Mouse (Mus musculus) embryonic facial prominence, embryonic 13.5 days (tissue): ENCODE data around the gene Dda1. TPM values are rescaled to one million over a fixed set of nuclear protein-coding genes. Genes with fewer than 3 reads are reported as not detected.
"Not testable (repeated sequence)": the region's sequence is repeated elsewhere in the genome, so short reads cannot be mapped to it uniquely, and the experiment has no call there.

Experiments used
- ATAC-seq: fragments of 200-750 bp; cut with Nextera tagmentation; 2 replicates; pipeline ENCODE4 v1.8.0; 2017; ENCODE audit warnings: low read depth; ENCODE audit not compliant: insufficient number of reproducible peaks, insufficient read depth, low FRiP score, low TSS enrichment
- H3K27ac ChIP-seq: fragments of 300-500 bp; sonication (generic); 2 replicates; pipeline ENCODE4 v1.5.1; 2015; ENCODE audit warnings: moderate library complexity, mild to moderate bottlenecking, inconsistent platforms
- H3K27me3 ChIP-seq: fragments of 300-500 bp; sonication (generic); 2 replicates; pipeline ENCODE4 v1.6.1; 2015; ENCODE audit warnings: mild to moderate bottlenecking, inconsistent platforms
- H3K36me3 ChIP-seq: fragments of 300-500 bp; sonication (generic); 2 replicates; pipeline ENCODE4 v1.6.1; 2015; ENCODE audit warnings: mild to moderate bottlenecking, inconsistent platforms
- H3K4me1 ChIP-seq: fragments of 300-500 bp; sonication (generic); 2 replicates; pipeline ENCODE4 v1.6.1; 2015; ENCODE audit warnings: inconsistent platforms
- H3K4me2 ChIP-seq: fragments of 300-500 bp; sonication (generic); 2 replicates; pipeline ENCODE4 v1.6.1; 2015; ENCODE audit warnings: moderate library complexity, mild to moderate bottlenecking, inconsistent platforms
- H3K4me3 ChIP-seq: fragments of 300-500 bp; sonication (generic); 2 replicates; pipeline ENCODE4 v1.5.1; 2015; ENCODE audit warnings: mild to moderate bottlenecking, inconsistent platforms
- H3K9ac ChIP-seq: fragments of 300-500 bp; sonication (generic); 2 replicates; pipeline ENCODE4 v1.6.1; 2015; ENCODE audit warnings: mild to moderate bottlenecking, inconsistent platforms
- H3K9me3 ChIP-seq: fragments of 300-500 bp; sonication (generic); 2 replicates; pipeline ENCODE4 v1.6.1; 2016; ENCODE audit warnings: inconsistent platforms
- WGBS: fragments of 180-500 bp; shearing (Covaris S2); methylation state at CpG from one replicate; pipeline ENCODE4 v1.1.7; 2015; ENCODE audit warnings: mixed read lengths; 5-methylcytosine and 5-hydroxymethylcytosine counted together
- polyA plus RNA-seq: library from polyadenylated mRNA; unstranded; fragments of >200 nt; fragmentation: Nextera tagmentation; extraction: Ambion mirVana; gene quantifications from 2 replicates; pipeline ENCODE4 v1.2.1, GENCODE M21; 2015

Gene Dda1
- polyA plus RNA-seq, 1 experiment from 2014 or later = 113 TPM

- WGBS = 34% methylated on average over 9 of the region's 10 CpGs
- H3K4me3 ChIP-seq, H3K4me1 ChIP-seq, H3K27ac ChIP-seq, H3K36me3 ChIP-seq, H3K4me2 ChIP-seq, ATAC-seq, H3K9ac ChIP-seq, H3K9me3 ChIP-seq: not testable (repeated sequence)
- peaks cover 14% of the 10 kb centered on the region for H3K27me3 ChIP-seq
Measured at GRCm38 (mm10) chr8:71519037-71519825, 50.2 kb downstream of the Dda1 start.

DNA sequence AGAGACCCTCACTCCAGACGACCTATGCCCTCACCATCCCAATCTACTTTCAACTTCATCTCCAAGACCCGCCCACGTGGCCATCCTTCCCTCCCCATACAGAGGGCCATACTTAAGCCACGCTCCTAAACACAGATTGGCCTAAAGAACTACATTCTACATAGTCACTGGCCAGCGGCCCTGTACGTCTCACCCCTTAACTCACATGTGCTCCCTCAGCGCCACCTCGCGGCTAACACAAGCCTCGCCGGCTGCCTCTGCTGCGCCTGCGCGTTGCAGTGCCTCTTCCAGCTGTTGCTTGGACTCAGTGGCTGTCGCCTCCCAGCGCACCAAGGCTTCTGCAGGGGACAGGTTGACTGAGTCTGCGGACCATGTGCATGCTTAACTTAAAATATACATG lies 52.6 kb downstream of the Dda1 start:
- Histone ChIP-seq H3K4me3 (peak overlapping the region; percentile 15), H3K9me3 (no peaks in the 10 kb centered on the region), H3K9ac (0 out of 2 replicates have a peak overlapping the region, but pooled peaks have one; percentile 8), H3K27ac (no peak overlapping the region), H3K36me3 (no peaks in the 10 kb centered on the region), H3K4me2 (peak overlapping the region; percentile 44), H3K4me1 (peaks cover 11% of the 10 kb centered on the region; the same call in 1 of the 2 replicates), H3K27me3 (peaks cover 38% of the 10 kb centered on the region)
- peak; percentile 54; the same call in 1 of the 2 replicates for ATAC-seq
- 2% methylated on average over 17 of the region's 17 CpGs for WGBS

DNA sequence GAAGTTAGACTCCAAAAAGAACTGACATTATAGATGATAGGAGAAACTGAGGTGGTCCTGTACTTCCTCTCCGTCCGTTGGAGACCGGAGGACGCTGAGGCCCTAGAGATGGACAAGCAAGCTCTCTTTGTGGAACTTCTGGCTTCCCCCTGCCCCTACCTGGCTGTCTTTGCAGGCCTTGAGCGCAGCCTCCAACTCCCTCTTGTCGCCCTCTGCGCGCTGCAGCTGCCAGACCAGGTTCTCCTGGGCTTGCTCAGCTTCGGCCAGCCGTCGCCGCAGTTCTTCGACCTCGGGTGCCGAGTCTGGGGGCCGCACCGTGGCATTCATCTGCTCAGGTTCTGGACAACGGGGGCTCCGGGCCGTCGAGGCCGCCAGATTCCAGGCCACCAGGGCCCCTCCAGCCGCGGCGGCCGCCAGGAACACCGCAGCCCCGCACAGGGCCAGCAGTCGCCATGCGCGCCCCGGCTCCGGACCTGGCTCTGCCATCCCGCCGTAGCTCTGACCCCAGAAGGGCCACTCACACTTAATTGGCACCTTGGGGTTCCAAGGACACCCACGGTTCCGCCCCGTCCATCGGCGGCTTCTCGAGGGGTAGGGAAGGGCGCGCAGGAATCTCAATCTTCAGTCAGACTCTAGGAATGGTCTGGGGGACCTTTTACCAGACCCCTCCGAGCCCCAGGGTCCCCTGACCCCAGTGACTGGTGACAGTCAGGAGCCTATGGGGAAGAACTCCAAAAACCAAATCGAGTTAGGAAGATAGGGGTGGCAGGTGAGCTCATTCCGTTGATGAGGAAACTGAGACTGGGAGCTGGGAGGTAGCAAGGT lies 56.4 kb downstream of the Dda1 start, which contains the start of gene Ccdc194:
Gene Ccdc194, minus strand, starts transcription at position 486 of the 825 bp plus-strand sequence.
- peaks cover 7% of the 10 kb centered on the region; the same call in 1 of the 2 replicates for H3K4me1 ChIP-seq
- H3K9me3 ChIP-seq = no peaks in the 10 kb centered on the region
- peak within 1 kb of the TSS; percentile 33; the same call in 1 of the 2 replicates for H3K9ac ChIP-seq
- H3K4me3 ChIP-seq = peak within 1 kb of the TSS; percentile 17
- H3K4me2 ChIP-seq = peak within 1 kb of the TSS; percentile 21; the same call in 1 of the 2 replicates
- 0 out of 2 replicates have a peak within 1 kb of the TSS, but pooled peaks have one; percentile 33 for H3K27ac ChIP-seq
- WGBS = 7% methylated on average over 46 of the region's 46 CpGs
- no peak for ATAC-seq
- peaks cover 59% of the 10 kb centered on the region for H3K27me3 ChIP-seq
- H3K36me3 ChIP-seq = no peaks in the 10 kb centered on the region

Other genes starting within 250 kb of the Dda1 start
- 24.0 and 27.5 TPM in 2 replicates for gene Myo9b, start 196.5 kb upstream of the Dda1 start, polyA plus RNA-seq
- gene Haus8, start 196.3 kb upstream of the Dda1 start, polyA plus RNA-seq = 53.6 and 58.0 TPM in 2 replicates
- 115 and 118 TPM in 2 replicates for gene Use1, start 102.4 kb upstream of the Dda1 start, polyA plus RNA-seq
- 4.2 and 5.4 TPM in 2 replicates for gene Ocel1, start 97.9 kb upstream of the Dda1 start, polyA plus RNA-seq
- gene Nr2f6, start 87.2 kb upstream of the Dda1 start, polyA plus RNA-seq = 43.8 and 46.6 TPM in 2 replicates
- gene Ushbp1, start 73.4 kb upstream of the Dda1 start, polyA plus RNA-seq = 7.4 and 7.8 TPM in 2 replicates
- 88.9 and 104 TPM in 2 replicates for gene Babam1, start 72.3 kb upstream of the Dda1 start, polyA plus RNA-seq
- gene Ankle1, start 63.2 kb upstream of the Dda1 start, polyA plus RNA-seq = 44.4 and 45.0 TPM in 2 replicates
- 61.4 and 69.5 TPM in 2 replicates for gene Abhd8, start 5.5 kb upstream of the Dda1 start, polyA plus RNA-seq
- 146 and 148 TPM in 2 replicates for gene Mrpl34, start 4.2 kb upstream of the Dda1 start, polyA plus RNA-seq
- gene Ano8, start 16.8 kb downstream of the Dda1 start, polyA plus RNA-seq = 2.2 and 3.0 TPM in 2 replicates
- 22.4 and 23.5 TPM in 2 replicates for gene Gtpbp3, start 18.9 kb downstream of the Dda1 start, polyA plus RNA-seq
- 47.3 and 52.2 TPM in 2 replicates for gene Plvap, start 42.6 kb downstream of the Dda1 start, polyA plus RNA-seq
- gene Ccdc194, start 56.5 kb downstream of the Dda1 start, polyA plus RNA-seq = 0.77 and 1.1 TPM in 2 replicates
- 18.0 and 22.0 TPM in 2 replicates for gene Bst2, start 68.3 kb downstream of the Dda1 start, polyA plus RNA-seq
- 77.1 and 82.4 TPM in 2 replicates for gene Mvb12a, start 73.7 kb downstream of the Dda1 start, polyA plus RNA-seq
- gene Tmem221, start 89.7 kb downstream of the Dda1 start, polyA plus RNA-seq = 0.55 and 1.1 TPM in 2 replicates
- gene Nxnl1, start 97.4 kb downstream of the Dda1 start, polyA plus RNA-seq = not detected in 2 replicates
- 47.8 and 59.4 TPM in 2 replicates for gene Slc27a1, start 99.7 kb downstream of the Dda1 start, polyA plus RNA-seq
- 224 and 244 TPM in 2 replicates for gene Pgls, start 123.0 kb downstream of the Dda1 start, polyA plus RNA-seq
- gene Fam129c, start 128.4 kb downstream of the Dda1 start, polyA plus RNA-seq = 4.8 and 7.7 TPM in 2 replicates
- gene Colgalt1, start 141.8 kb downstream of the Dda1 start, polyA plus RNA-seq = 75.5 and 78.2 TPM in 2 replicates
- gene Unc13a, start 202.6 kb downstream of the Dda1 start, polyA plus RNA-seq = 0.87 and 1.2 TPM in 2 replicates
- 3.7 and 3.9 TPM in 2 replicates for gene Jak3, start 207.1 kb downstream of the Dda1 start, polyA plus RNA-seq
- gene Insl3, start 220.0 kb downstream of the Dda1 start, polyA plus RNA-seq = 0.89 TPM in 1 of 2 replicates, not detected in the other
- 0.63 and 0.89 TPM in 2 replicates for gene B3gnt3, start 232.6 kb downstream of the Dda1 start, polyA plus RNA-seq